Mouse (Mus musculus) lung, embryonic 14.5 days (tissue): ENCODE measurements around the gene Mycn. TPM values are rescaled to one million over a fixed set of nuclear protein-coding genes. Genes with fewer than 3 reads are reported as not detected.

Experiments
- ATAC-seq: fragments of 200-750 bp; cut with Nextera tagmentation; 2 replicates; pipeline ENCODE4 v1.8.0; 2017; ENCODE audit warnings: mild to moderate bottlenecking, moderate TSS enrichment, moderate library complexity; ENCODE audit not compliant: insufficient read depth
- DNase-seq: peaks from one replicate; pipeline ENCODE4 v3.0.0-alpha.2; 2015
- H3K27ac ChIP-seq: fragments of 300-500 bp; sonication (generic); 2 replicates; pipeline ENCODE4 v1.5.1; 2014; ENCODE audit warnings: low read depth, mild to moderate bottlenecking, moderate library complexity
- H3K27me3 ChIP-seq: fragments of 300-500 bp; sonication (generic); 2 replicates; pipeline ENCODE4 v1.6.1; 2014; ENCODE audit warnings: low read length, control low read depth; ENCODE audit not compliant: insufficient read depth
- H3K36me3 ChIP-seq: fragments of 300-500 bp; sonication (generic); 2 replicates; pipeline ENCODE4 v1.6.1; 2014; ENCODE audit warnings: control low read depth; ENCODE audit not compliant: insufficient read depth
- H3K4me1 ChIP-seq: fragments of 300-500 bp; sonication (generic); 2 replicates; pipeline ENCODE4 v1.6.1; 2014; ENCODE audit warnings: antibody characterized with exemption, control low read depth; ENCODE audit not compliant: insufficient read depth
- H3K4me2 ChIP-seq: fragments of 300-500 bp; sonication (generic); 2 replicates; pipeline ENCODE4 v1.6.1; 2014; ENCODE audit warnings: mild to moderate bottlenecking
- H3K4me3 ChIP-seq: fragments of 300-500 bp; sonication (generic); 2 replicates; pipeline ENCODE4 v1.5.1; 2014; ENCODE audit warnings: low read depth, low read length
- H3K9ac ChIP-seq: fragments of 300-500 bp; sonication (generic); 2 replicates; pipeline ENCODE4 v1.6.1; 2014
- H3K9me3 ChIP-seq: fragments of 300-500 bp; sonication (generic); 2 replicates; pipeline ENCODE4 v1.6.1; 2016; ENCODE audit warnings: low read depth, low read length, control low read depth
- CTCF ChIP-seq: IDR thresholded peaks from 2 replicates; pipeline ENCODE4 v1.5.1; 2016; ENCODE audit warnings: antibody characterized with exemption, low read depth
- whole genome bisulfite sequencing: fragments of 180-500 bp; shearing (Covaris S2); extraction: QIAGEN DNeasy Blood & Tissue Kit; methylation state at CpG from one replicate; pipeline ENCODE4 v1.1.7; 2014; 5-methylcytosine and 5-hydroxymethylcytosine counted together
- polyA plus RNA-seq: library from polyadenylated mRNA; unstranded; fragments of >200 nt; fragmentation: Nextera tagmentation; extraction: Ambion mirVana; gene quantifications from 2 replicates; pipeline ENCODE4 v1.2.1, GENCODE M21; 2014

The Mycn gene
- polyA plus RNA-seq, 1 experiment from 2014 or later, result 70.7 TPM

- H3K36me3 ChIP-seq, result no peaks in the 10 kb centered on the region
- no peak overlapping the region for H3K4me2 ChIP-seq
- H3K27me3 ChIP-seq, result no peaks in the 10 kb centered on the region
- H3K4me1 ChIP-seq, result no peaks in the 10 kb centered on the region
- H3K4me3 ChIP-seq, result no peak overlapping the region
- no peak overlapping the region for H3K9ac ChIP-seq
- no peak for ATAC-seq
- no peak overlapping the region for H3K27ac ChIP-seq
- WGBS, result 87% methylated on average over 3 of the region's 3 CpGs
- H3K9me3 ChIP-seq, result no peaks in the 10 kb centered on the region
- no peak for TF ChIP-seq CTCF
- no peak for DNase-seq
Measured at GRCm38 (mm10) chr12:12964856-12965255, 23.1 kb upstream of the Mycn start.

- 63% methylated on average over 4 of the region's 4 CpGs for WGBS
Measured at GRCm38 (mm10) chr12:12947606-12948005, 5.9 kb upstream of the Mycn start.

GRCm38 (mm10) chr12:12943288-12943687 lies 1.6 kb upstream of the Mycn start:
- Histone ChIP-seq H3K4me1 (no peaks in the 10 kb centered on the region; the same call in 1 of the 2 replicates), H3K27ac (no peak overlapping the region), H3K4me3 (no peak overlapping the region), H3K4me2 (no peak overlapping the region), H3K9ac (no peak overlapping the region), H3K36me3 (peaks cover 11% of the 10 kb centered on the region), H3K9me3 (no peaks in the 10 kb centered on the region), H3K27me3 (no peaks in the 10 kb centered on the region)
- ATAC-seq (no peak), DNase-seq (no peak)
- WGBS, result 49% methylated on average over 6 of the region's 6 CpGs
- no peak for TF ChIP-seq CTCF

More at GRCm38 (mm10) chr12:12947606-12948005, 5.9 kb upstream of the Mycn start:
- no peak overlapping the region for H3K9ac ChIP-seq
- no peak overlapping the region for H3K4me3 ChIP-seq
- H3K4me1 ChIP-seq, result no peaks in the 10 kb centered on the region
- ATAC-seq (no peak), DNase-seq (peak; percentile 64)
- H3K9me3 ChIP-seq, result no peaks in the 10 kb centered on the region
- no peaks in the 10 kb centered on the region for H3K27me3 ChIP-seq
- H3K36me3 ChIP-seq, result no peaks in the 10 kb centered on the region
- no peak overlapping the region for H3K27ac ChIP-seq
- H3K4me2 ChIP-seq, result no peak overlapping the region
- no peak for TF ChIP-seq CTCF

- Histone ChIP-seq H3K27me3 (no peaks in the 10 kb centered on the region), H3K36me3 (peaks cover 13% of the 10 kb centered on the region), H3K9me3 (no peaks in the 10 kb centered on the region), H3K27ac (peak overlapping the region; percentile 95), H3K4me2 (peak overlapping the region; percentile 91), H3K4me3 (peak overlapping the region; percentile 77), H3K4me1 (no peaks in the 10 kb centered on the region; the same call in 1 of the 2 replicates), H3K9ac (peak overlapping the region; percentile 63)
- whole genome bisulfite sequencing, result under 1% methylated on average over 47 of the region's 47 CpGs
- DNase-seq, result peak; percentile 97
- peak; percentile 80 for TF ChIP-seq CTCF
- ATAC-seq, result peak; percentile 41
Measured at GRCm38 (mm10) chr12:12942364-12943050, 793 bp upstream of the Mycn start.

GRCm38 (mm10) chr12:12941129-12941504 lies 597 bp downstream of the Mycn start:
- Histone ChIP-seq H3K27me3 (no peaks in the 10 kb centered on the region), H3K4me3 (peak overlapping the region; percentile 77), H3K4me2 (peak overlapping the region; percentile 91), H3K36me3 (peaks cover 25% of the 10 kb centered on the region), H3K9me3 (no peaks in the 10 kb centered on the region), H3K9ac (peak overlapping the region; percentile 88), H3K4me1 (no peaks in the 10 kb centered on the region; the same call in 1 of the 2 replicates), H3K27ac (peak overlapping the region; percentile 88)
- DNase-seq, result no peak
- under 1% methylated on average over 20 of the region's 20 CpGs for WGBS
- no peak for TF ChIP-seq CTCF
- ATAC-seq, result no peak

- under 1% methylated on average over 13 of the region's 13 CpGs for WGBS
- Histone ChIP-seq H3K27me3 (no peaks in the 10 kb centered on the region), H3K36me3 (peaks cover 28% of the 10 kb centered on the region), H3K9me3 (no peaks in the 10 kb centered on the region), H3K27ac (peak overlapping the region; percentile 88), H3K9ac (peak overlapping the region; percentile 88), H3K4me2 (peak overlapping the region; percentile 91), H3K4me1 (no peaks in the 10 kb centered on the region; the same call in 1 of the 2 replicates), H3K4me3 (peak overlapping the region; percentile 77)
- no peak for TF ChIP-seq CTCF
- DNase-seq (peak; percentile 66), ATAC-seq (no peak; the same call in 1 of the 2 replicates)
Measured at GRCm38 (mm10) chr12:12940466-12941128, 1.1 kb downstream of the Mycn start.
